Mouse (Mus musculus): Measurements from ENCODE around the gene Rnf220. TPM values are rescaled to one million over a fixed set of nuclear protein-coding genes. Genes with fewer than 3 reads are reported as not detected.

Rnf220 gene
- polyA plus RNA-seq, 1 experiment from 2014 or later: 140 TPM

Other genes with a start within 250 kb of the Rnf220 start
- 9.6 and 11.1 TPM in 2 replicates for gene Tmem53, start 245.1 kb downstream of the Rnf220 start, polyA plus RNA-seq (2015; fragmentation: Nextera tagmentation; extraction: Ambion mirVana)
- gene Armh1, start 244.9 kb downstream of the Rnf220 start, polyA plus RNA-seq (2015; fragmentation: Nextera tagmentation; extraction: Ambion mirVana): 1.8 TPM in 2 replicates
- gene Eri3, start 53.3 kb upstream of the Rnf220 start, polyA plus RNA-seq (2015; fragmentation: Nextera tagmentation; extraction: Ambion mirVana): 279 and 283 TPM in 2 replicates
- gene Dmap1, start 185.2 kb upstream of the Rnf220 start, polyA plus RNA-seq (2015; fragmentation: Nextera tagmentation; extraction: Ambion mirVana): 82.5 and 84.8 TPM in 2 replicates
- gene Gm12845, start 227.4 kb upstream of the Rnf220 start, polyA plus RNA-seq (2015; fragmentation: Nextera tagmentation; extraction: Ambion mirVana): not detected in 2 replicates